Mouse (Mus musculus): ENCODE data around the gene Sapcd2.
"Not testable (repeated sequence)": the region's sequence is repeated elsewhere in the genome, so short reads cannot be mapped to it uniquely, and the experiment has no call there.

Sapcd2 gene

DNA sequence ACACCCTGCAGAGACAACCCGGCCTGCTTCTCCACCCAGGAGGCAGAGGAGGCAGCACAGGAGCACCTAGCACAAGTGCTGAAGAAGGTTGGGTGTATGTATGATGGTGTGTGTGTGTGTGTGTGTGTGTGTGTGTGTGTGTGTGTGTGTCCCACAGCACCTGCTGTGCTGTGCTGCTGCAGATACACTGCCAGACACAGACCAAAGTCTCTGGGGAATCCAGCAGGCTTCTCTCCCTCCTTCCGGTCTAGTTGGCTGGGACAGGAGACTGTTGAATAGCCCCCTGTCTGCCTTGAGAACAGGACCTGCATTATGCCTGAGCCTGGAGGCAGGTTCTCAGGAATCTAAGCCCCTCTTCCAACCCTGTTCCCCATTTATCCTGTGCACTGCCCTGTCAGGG is 1.3 kb downstream of the Sapcd2 start:
- no peak for DNase-seq

DNA sequence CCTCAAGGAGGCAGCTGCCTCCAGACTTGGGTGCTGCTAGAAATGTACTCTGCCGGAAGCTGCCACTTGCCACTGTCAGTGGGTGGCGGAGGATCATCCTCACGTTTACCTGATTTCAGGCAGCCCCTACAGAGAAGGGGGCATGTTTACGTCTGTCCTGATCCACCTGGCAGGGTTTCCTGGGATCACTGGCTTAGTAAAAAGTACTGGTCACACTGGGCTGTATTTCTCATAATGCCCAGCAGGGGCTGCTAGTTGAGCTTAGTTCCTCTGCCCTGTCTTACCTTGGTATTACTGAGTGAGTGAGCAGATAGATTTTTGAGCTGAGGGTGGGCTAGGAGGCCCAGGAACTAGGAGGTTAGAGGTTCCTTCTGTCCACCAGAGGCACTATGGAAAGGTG is 4.5 kb downstream of the Sapcd2 start:
- peak; percentile 46 for DNase-seq

DNA sequence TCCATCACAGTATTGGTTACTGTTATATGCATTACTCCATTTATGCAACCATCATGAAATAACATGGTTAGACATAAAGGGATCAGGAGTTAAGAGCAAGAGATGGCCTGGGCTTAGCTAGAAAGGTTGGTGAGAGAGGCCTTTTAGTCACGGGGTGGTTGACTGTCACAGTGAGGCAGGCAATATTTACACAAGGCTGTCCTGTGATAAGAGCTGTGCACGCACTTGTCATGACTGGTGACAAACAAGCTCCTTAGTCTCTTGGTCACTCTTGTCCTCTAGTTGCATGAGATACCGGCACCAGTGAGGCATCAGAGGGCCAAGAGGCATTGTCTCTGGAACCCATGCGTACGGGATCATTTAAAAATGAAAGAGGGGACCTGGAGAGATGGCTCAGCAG is 12.4 kb downstream of the Sapcd2 start:
- DNase-seq: no peak

DNA sequence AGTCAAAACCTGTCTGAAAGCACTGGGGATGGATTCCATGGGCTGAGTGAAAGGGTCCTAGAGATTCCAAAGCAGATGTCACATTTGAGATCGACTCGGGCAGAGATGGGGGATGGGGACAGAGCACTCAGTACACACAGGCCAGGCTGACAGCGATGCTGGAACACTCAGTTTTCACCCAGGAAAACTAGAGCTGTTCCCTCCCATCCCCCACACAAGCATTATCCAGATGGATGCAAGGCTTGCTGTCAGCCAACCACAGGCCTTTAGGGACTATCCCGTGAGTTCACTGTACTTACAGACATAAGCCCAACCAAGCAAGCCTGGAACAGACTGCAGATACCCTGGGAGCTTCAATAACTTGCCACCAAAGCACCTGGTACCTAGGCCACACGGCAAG is 19.1 kb downstream of the Sapcd2 start:
- DNase-seq: no peak

GRCm38 (mm10) chr2:25394281-25395221 is 22.4 kb downstream of the Sapcd2 start:
- DNase-seq: no peak

GRCm38 (mm10) chr2:25395721-25396596 is 23.8 kb downstream of the Sapcd2 start, which contains the start of gene Entpd2:
TSS of gene Entpd2 (plus strand) at chr2:25395874.
- peak; percentile 47 for DNase-seq

GRCm38 (mm10) chr2:25396597-25396983 is 24.5 kb downstream of the Sapcd2 start:
- DNase-seq: no peak

GRCm38 (mm10) chr2:25397010-25397409 is 24.9 kb downstream of the Sapcd2 start:
- DNase-seq: no peak

DNA sequence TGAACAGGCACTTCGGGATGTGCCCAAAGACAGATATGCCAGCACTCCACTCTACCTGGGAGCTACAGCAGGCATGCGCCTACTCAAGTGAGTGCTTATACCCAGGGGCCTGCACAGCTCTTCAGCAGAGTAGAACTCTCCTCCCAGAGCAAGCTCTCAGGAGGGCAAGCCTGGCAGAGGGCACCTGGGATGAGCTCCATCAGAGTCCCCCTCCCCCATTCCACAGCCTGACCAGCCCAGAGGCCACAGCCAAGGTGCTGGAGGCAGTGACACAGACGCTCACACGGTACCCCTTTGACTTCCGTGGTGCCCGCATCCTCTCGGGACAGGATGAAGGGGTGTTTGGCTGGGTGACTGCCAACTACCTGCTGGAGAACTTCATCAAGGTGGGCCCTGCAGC is 25.9 kb downstream of the Sapcd2 start:
- DNase-seq: no peak

GRCm38 (mm10) chr2:25399051-25399450 is 26.9 kb downstream of the Sapcd2 start, which contains the start of gene Npdc1:
TSS of gene Npdc1 (plus strand) at chr2:25399351.
- no peak for DNase-seq

DNA sequence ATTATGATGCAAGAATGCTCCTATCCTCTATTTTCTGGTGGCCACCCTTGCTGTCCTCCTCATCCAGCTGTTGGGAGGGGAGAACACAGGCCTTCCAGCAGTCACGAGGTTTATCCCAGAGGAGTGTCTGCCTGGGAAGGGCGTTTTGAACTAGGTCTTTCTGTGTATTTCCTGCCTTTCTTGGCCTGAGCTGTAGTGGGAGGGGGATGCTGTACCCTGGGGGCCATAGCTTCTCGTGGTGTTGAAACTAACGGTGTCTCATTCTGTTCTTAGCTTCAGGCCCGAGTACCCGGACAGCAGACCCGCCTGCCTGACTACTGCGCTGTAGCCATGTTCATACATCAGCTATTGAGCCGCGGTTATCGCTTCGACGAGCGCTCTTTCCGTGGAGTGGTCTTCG is 28.2 kb downstream of the Sapcd2 start:
- DNase-seq: no peak

DNA sequence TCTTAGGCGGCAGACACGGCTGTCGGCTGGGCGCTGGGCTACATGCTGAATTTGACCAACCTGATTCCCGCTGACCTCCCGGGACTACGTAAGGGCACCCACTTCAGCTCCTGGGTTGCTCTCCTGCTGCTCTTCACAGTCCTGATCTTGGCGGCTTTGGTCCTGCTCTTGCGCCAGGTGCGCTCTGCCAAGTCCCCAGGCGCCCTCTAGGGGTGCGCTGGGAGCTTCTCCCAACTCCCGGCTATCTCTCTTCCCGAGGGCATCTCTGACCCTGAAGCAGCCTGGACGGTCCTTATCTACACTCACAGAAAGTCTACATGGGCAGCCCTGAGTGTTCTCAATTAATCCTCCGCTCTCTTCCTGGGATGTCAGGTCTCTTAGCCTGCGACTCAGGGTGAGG is 28.6 kb downstream of the Sapcd2 start:
- peak; percentile 59 for DNase-seq

- peak; percentile 83 for DNase-seq
Observed at GRCm38 (mm10) chr2:25402377-25402971, 30.4 kb downstream of the Sapcd2 start.

DNA sequence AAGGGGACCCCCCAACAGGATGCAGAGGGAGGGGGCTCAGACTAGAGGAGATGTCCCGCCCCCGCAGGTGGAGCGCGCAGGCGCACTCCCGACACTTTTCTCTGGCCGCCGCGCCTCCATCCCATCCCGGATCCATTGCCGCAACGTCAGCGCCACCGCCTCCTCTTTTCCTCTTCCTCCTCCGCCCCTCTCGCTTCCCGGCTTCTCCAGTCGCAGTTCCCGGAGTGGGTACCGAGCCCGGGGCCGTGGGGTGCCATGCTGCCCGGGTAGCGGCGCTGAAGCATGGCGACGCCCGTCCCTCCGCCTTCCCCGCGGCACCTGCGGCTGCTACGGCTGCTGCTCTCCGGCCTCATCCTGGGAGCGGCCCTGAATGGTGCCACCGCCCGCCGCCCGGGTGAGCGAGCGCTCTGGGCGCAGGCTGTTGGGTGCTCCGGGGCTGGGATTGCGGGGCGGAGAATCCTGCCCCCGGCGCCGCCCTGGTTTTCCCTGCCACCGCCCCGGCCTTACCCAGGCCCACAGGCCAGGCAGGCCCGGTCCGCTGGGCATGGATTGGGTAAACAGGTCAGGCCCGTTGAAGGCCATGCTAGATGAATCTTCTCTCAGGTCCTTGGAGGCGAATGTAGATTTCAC is 31.0 kb downstream of the Sapcd2 start:
- DNase-seq: peak; percentile 25

GRCm38 (mm10) chr2:25403994-25404393 is 31.9 kb downstream of the Sapcd2 start:
- DNase-seq: no peak

DNA sequence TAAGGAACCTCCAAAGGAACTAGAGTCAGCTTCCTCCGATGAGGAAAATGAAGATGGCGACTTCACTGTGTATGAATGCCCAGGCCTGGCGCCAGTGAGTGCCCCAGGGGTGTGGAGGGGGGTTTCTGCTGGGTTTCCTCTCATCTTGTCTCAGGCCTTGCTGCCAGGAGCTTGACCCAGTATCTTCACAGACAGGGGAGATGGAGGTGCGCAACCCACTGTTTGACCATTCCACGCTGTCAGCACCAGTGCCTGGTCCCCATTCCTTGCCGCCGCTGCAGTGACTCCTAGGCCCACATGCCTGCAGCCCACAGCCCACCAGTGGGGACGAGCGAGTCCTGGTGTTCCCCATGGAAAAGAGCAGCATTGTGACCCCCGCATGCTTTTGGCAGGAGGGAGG is 36.8 kb downstream of the Sapcd2 start:
- no peak for DNase-seq

- DNase-seq: not testable (repeated sequence)
Observed at GRCm38 (mm10) chr2:25413436-25413835, 41.3 kb downstream of the Sapcd2 start.

- no peak for DNase-seq
Observed at GRCm38 (mm10) chr2:25417426-25417825, 45.3 kb downstream of the Sapcd2 start.

GRCm38 (mm10) chr2:25421896-25422295 is 49.8 kb downstream of the Sapcd2 start:
- peak; percentile 59 for DNase-seq

DNA sequence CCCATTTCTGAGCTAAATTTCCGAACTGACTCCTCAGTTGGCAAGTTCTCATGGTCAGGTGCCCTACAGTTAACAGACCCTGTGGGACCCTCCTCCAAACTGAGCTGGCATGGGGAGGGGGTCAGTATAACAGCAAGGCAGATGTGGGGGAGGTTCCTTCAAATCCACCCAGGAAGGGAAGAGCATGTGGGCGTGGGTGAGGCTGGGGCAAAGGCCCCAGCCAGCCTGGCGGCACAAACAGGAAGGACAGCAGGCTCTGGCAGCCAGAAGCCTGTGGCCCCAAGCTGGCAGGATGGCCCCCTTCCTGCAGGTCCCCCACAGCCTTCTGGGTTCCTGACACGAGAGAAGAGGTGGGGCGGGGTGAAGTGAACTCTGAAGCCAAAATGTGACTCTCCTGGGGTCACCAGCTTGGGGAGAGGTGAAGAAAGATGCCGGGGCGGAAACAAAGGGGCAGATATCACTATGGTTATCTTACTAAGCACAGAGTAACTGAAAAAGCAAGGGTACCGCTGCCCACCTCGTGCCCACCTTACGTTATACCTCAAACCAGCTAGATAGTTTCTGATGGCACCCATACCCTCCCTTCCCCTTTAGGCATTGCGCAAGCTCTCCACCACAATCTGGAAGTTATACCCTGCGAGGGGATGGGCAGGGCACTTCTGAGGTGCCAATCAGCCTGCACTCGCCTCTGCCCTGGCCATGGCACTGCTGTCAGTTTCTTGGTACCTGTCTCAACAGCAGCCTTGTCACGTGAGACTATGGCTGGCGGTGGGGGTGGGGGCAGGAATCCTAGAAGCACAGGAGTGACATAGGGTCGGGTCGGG is 50.7 kb downstream of the Sapcd2 start, which contains the start of gene Fut7:
Gene Fut7, plus strand, starts transcription at position 681 of the 824 bp plus-strand sequence.
- DNase-seq: no peak

DNA sequence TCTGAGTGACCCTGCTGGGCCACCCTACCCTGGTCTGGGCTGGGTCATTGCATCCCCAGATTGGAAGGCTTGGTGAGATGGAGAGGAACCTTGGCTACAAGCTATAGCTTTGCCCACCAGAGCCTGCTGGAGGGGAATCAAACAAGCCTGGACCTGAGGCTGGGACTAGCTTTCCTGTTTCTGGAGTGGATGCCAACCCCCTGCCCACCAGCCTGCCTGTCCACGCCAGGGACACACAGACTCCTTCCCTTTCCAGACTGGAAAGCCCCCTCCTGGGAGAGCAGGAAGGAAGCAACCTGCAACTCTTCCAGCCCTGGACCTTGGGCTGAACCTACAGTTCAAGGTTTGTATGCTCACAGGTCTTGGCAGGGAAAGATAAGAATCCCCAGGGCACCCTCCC is 51.5 kb downstream of the Sapcd2 start:
- DNase-seq: no peak

DNA sequence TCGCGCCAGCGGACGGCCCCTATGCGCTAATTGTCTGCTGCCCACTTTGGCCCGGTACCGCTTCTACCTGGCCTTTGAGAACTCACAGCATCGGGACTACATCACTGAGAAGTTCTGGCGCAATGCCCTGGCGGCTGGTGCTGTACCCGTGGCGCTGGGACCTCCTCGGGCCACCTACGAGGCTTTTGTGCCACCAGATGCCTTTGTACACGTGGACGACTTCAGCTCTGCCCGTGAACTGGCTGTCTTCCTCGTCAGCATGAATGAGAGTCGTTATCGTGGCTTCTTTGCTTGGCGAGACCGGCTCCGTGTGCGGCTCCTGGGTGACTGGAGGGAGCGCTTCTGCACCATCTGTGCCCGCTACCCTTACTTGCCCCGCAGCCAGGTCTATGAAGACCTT is 53.4 kb downstream of the Sapcd2 start:
- no peak for DNase-seq
